Comparison of ENCODE assay signal across 11 mouse cellular contexts in genomic region chr6:144042936-144043335, GRCm38 (mm10).
DNase-seq lines count a peak whose midpoint lies in the region; ATAC-seq lines count a peak whose summit lies in the region.
"Had no signal": no experiment of that assay in that cellular context is flagged by ENCODE, and none has a peak within 500 bp of the region (broad histone marks: within the 10 kb centered on the region; RNA-seq: fewer than 3 reads in every experiment).

No protein-coding gene starts in this region.

- H3K9me3 ChIP-seq in lung, embryonic 15.5 days: no peaks in the 10 kb centered on the region
- no peaks in the 10 kb centered on the region for H3K9me3 ChIP-seq in embryonic facial prominence, embryonic 13.5 days
- no peaks in the 10 kb centered on the region for H3K9me3 ChIP-seq in midbrain, embryonic 13.5 days

- H3K4me1 ChIP-seq in lung, embryonic 15.5 days: peaks cover 21% of the 10 kb centered on the region
- H3K4me1 ChIP-seq in embryonic facial prominence, embryonic 13.5 days: peaks cover 40% of the 10 kb centered on the region
- peaks cover 57% of the 10 kb centered on the region for H3K4me1 ChIP-seq in midbrain, embryonic 13.5 days (replicated peaks)

- no peak for DNase-seq in lung, postnatal 25 days (ENCODE audit: low spot score)
- peak; percentile 40 for DNase-seq in embryo, embryonic 10.5 days (ENCODE audit: low spot score)
- no peak for DNase-seq in adrenal gland, postnatal 14 days
- DNase-seq in right cerebral cortex, adult 2 months (ENCODE audit: low spot score in 2 of 2): no peak
- DNase-seq: heart, postnatal 14 days; kidney, adult 9 months; liver, postnatal 0 days had no signal

- ATAC-seq in lung, embryonic 15.5 days (ENCODE audit: borderline replicate concordance, extremely low read depth, low FRiP score, low TSS enrichment): no peak
- ATAC-seq in embryonic facial prominence, embryonic 13.5 days (ENCODE audit: insufficient number of reproducible peaks, insufficient read depth, low FRiP score, low TSS enrichment, low read depth): no peak
- no peak for ATAC-seq in midbrain, embryonic 13.5 days
- ATAC-seq: liver, postnatal 0 days had no signal

- H3K27me3 ChIP-seq in lung, embryonic 15.5 days: no peaks in the 10 kb centered on the region
- no peaks in the 10 kb centered on the region for H3K27me3 ChIP-seq in embryonic facial prominence, embryonic 13.5 days
- no peaks in the 10 kb centered on the region for H3K27me3 ChIP-seq in midbrain, embryonic 13.5 days

- no peak overlapping the region for H3K4me3 ChIP-seq in lung, embryonic 15.5 days
- no peak overlapping the region for H3K4me3 ChIP-seq in embryonic facial prominence, embryonic 13.5 days
- H3K4me3 ChIP-seq in midbrain, embryonic 13.5 days (replicated peaks): no peak overlapping the region
- H3K4me3 ChIP-seq: left cerebral cortex, adult 2 months had no signal

- no peaks in the 10 kb centered on the region for H3K36me3 ChIP-seq in lung, embryonic 15.5 days
- H3K36me3 ChIP-seq in embryonic facial prominence, embryonic 13.5 days: no peaks in the 10 kb centered on the region
- no peaks in the 10 kb centered on the region for H3K36me3 ChIP-seq in midbrain, embryonic 13.5 days

- no peak overlapping the region for H3K9ac ChIP-seq in lung, embryonic 15.5 days
- no peak overlapping the region for H3K9ac ChIP-seq in embryonic facial prominence, embryonic 13.5 days
- no peak overlapping the region for H3K9ac ChIP-seq in midbrain, embryonic 13.5 days (replicated peaks)
- H3K9ac ChIP-seq: liver, postnatal 0 days had no signal

- WGBS in lung, embryonic 15.5 days: 40% methylated on average over 5 of the region's 5 CpGs
- 20% methylated on average over 5 of the region's 5 CpGs for WGBS in embryonic facial prominence, embryonic 13.5 days
- 6% methylated on average over 5 of the region's 5 CpGs for WGBS in midbrain, embryonic 13.5 days

- peak overlapping the region; percentile 86 for H3K27ac ChIP-seq in lung, embryonic 15.5 days
- H3K27ac ChIP-seq in embryonic facial prominence, embryonic 13.5 days: peak overlapping the region; percentile 76; the same call in 1 of the 2 replicates
- 0 out of 2 replicates have a peak overlapping the region, but pooled peaks have one; percentile 31 for H3K27ac ChIP-seq in midbrain, embryonic 13.5 days
- H3K27ac ChIP-seq: left cerebral cortex, adult 2 months had no signal

- no peak overlapping the region for H3K4me2 ChIP-seq in lung, embryonic 15.5 days
- H3K4me2 ChIP-seq in embryonic facial prominence, embryonic 13.5 days: no peak overlapping the region
- no peak overlapping the region for H3K4me2 ChIP-seq in midbrain, embryonic 13.5 days (replicated peaks)

Comparison
In these comparisons a context has a peak if more than half of its experiments do, and no peak if none do; other contexts are left out.
1. H3K27ac ChIP-seq: peak in every context shown above with its lines; median percentile 86 in lung, embryonic 15.5 days; 76 in embryonic facial prominence, embryonic 13.5 days; 31 in midbrain, embryonic 13.5 days.